Mouse (Mus musculus) lung, adult 18-20 months (tissue): ENCODE measurements around the gene Nucks1.

Experiments used
- DNase-seq, 2 experiments: peaks; one replicate each; pipeline ENCODE4 v3.0.0; 2022; ENCODE audit warnings: mixed read lengths in 2 of 2

The Nucks1 gene

GRCm38 (mm10) chr1:131968556-131968955 is 58.2 kb downstream of the Nucks1 start:
- DNase-seq: no peak

DNA sequence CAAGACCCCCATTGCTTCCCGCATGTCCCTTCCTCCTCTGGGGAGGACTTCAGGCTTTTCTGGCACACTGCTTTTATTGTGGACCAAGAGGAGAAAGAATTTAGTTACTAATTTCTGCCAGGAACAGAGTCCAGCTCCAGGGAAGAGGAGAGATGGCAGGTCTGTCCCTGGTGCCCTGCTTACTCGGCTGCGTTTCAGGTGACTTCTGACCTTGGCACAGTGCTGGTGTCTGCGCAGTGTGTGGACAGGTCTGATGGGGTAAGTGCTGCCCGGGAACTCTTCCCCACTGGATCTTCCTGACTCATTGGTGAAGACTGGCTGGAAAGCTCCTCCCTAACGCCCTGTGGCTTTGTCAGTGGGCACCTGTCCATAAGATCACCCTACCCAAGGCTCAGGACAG is 58.6 kb downstream of the Nucks1 start:
- no peak for DNase-seq

GRCm38 (mm10) chr1:131969825-131970224 is 59.5 kb downstream of the Nucks1 start:
- DNase-seq: peak; percentile 22 to 55

GRCm38 (mm10) chr1:131970322-131970660 is 60.0 kb downstream of the Nucks1 start:
- DNase-seq: no peak

DNA sequence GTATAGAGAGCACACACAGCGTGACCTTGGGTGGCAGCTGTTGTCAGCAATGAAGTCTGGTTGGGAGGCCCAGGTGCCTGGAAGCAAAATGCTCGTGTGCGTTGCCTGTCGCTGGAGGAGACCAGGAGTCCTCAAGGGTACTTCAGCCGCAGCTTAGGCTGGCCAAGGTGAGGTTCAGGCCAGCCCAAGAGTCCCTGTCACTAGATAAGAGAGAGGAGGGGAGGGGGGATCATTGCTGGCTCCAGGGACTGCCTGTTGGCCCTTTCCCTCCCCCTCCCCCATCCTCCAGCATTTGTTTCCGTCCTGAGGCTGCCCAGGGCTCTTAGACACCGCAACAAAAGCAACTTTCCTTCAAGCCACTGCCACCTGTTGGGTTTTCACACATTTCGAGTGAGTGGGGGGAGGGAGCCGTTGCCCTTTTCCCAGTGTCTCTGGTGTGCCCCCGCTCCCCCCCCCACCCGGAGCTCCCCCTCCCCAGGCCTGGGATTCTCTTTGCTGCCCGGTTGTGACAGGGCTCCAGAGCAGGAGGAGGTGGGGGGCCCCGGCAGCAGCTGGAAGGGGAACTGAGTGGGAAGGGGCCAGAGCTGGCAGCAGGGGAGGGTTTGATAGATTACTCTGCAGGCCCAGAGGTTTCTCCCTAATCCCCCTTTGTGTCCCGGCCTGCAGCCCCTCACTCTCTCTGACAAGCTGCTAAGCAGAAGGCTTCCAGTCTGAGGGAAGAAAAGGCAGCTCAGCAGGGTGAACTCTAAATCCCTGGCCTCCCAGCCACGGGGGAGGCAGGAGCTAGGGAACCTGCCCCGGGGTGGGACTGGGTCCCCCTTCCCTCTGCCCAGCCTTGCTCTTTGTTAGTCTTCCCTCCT is 60.6 kb downstream of the Nucks1 start:
- DNase-seq: peak in 1 of 2 experiments; percentile 40

DNA sequence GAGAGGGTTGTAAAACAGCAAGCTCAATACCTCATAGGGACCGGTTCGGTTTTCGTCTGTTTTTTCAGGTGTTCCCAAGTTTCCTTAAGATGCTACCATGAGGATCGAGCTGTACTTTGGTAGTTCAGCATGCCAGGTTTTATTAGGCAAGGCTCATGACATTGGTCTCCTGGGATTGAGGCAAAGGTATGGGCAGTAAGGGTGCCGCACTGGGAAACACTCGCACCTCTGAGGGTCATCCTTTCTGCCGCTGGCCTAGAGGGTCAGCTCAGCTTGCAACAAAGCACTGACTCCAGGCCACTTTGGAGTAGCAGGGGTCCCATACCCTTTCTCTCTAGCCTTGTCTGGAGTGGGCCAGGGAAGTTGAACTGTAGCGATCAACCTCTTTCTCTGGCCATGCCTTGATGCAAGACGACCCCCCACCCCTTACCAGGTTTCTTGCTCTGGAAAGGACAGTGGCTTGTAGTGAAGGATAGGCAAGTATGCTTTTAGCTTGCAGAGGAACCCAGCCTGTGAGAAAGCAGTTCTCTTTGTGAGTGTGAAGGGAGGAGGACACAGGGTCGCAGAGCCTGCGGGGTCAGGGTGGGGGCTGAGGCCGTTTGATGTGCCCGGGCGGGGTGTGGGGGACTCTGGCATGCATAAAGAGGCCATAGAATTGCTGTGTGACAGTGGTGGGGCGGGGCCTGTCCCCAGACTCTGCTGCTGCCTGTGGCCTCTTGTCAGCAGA is 61.6 kb downstream of the Nucks1 start:
- DNase-seq: no peak

- no peak for DNase-seq
These were observed 62.4 kb downstream of the Nucks1 start for GRCm38 (mm10) chr1:131972498-131973334.

DNA sequence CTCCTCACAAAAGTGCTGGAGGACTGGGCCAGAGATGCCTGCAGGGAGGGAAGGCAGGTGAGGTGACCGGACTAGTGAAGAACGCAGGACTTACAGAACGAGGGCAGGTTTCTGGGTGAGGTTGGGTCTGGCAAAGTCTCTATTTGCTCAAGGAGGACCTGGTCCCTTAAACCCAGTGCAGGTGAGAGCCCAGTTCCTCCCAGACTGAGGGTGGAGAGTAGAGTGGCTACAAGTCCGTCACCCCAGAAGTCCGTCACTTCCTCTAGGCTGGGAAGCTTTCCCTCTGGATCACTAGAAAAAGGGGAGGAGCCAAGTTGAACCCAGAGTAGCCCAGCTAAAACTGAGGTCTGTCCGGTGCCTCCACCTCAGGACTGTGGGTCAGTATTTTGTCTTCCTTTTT is 63.7 kb downstream of the Nucks1 start:
- peak in 1 of 2 experiments; percentile 55 for DNase-seq

GRCm38 (mm10) chr1:131976886-131977285 is 66.6 kb downstream of the Nucks1 start:
- DNase-seq: no peak

DNA sequence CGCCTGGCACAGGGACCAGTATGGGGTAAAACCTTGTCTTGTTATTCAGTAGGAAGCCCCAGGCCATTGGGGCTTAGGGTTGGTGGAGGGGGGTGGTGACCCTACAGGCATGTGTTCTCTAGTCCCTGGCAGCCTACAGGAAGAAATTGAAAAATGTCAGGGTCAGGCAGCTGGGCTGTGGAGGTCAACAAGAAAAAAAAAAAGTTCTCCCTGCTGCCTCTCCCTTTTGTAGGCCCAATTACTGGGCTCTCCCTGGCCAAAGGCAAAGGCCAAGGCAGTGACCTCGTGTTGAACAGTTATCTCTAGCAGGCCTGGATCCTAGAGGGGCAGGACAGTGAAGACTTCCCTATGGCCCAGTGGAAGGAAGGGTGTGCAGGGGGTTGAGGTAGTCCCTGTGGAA is 70.1 kb downstream of the Nucks1 start:
- DNase-seq: no peak

DNA sequence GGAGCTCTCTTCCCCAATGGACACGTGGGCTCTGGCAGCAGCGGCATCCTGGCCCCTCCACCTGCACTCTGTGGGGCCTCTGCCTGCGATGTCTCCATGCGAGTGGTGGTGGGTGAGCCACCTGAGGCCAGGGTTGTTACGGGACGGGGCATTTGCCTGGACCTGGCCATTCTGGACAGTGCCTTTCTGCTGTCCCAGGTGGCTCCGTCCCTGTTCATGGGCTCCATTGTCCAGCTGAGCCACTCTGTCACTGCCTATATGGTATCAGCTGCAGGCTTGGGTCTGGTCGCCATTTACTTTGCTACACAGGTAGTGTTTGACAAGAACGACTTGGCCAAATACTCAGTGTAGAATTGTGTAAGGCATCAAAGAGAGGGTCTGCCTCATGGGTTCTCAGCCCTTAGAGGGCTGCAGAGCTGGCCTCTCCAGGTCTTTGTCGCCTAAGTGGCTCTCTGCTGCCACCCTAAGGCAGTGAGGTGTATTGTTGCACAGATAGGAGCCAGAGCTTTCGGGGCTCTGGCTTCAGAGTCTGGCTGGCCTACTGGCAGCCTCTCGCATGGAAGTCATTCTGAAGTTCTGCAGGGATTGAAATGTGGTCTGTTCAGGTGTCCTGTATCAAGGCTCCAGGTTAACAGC is 71.2 kb downstream of the Nucks1 start:
- peak; percentile 66 to 69 for DNase-seq

GRCm38 (mm10) chr1:131982907-131983306 is 72.6 kb downstream of the Nucks1 start:
- DNase-seq: peak; percentile 69 to 75

DNA sequence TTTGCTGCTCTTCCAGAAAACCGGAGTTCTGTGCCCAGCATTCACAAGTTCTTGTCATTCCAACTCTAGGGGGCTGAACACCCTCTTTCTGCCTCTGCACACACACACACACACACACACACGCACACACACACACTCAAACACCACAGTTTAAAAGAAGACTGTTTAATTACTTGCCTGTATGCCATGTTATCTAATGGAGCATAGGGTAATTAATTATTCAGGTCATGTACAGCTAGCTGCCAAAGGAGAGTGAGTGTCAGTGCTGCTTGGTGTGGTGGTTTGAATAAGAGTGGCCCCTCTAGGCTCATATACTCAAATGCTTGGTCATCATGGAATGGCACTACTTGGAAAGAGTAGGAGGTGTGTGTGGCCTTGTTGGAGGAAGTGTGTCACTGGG is 73.5 kb downstream of the Nucks1 start:
- DNase-seq: no peak
